Mouse (Mus musculus): Measurements from ENCODE around the gene Nav2.

- TF ChIP-seq POLR2A (IDR thresholded peaks at IDR 0.05; ENCODE audit: insufficient read depth, low read depth, low read length) (no peak), EP300 (IDR thresholded peaks at IDR 0.05; ENCODE audit: insufficient read depth, low read depth, low read length) (no peak)
Observed at GRCm38 (mm10) chr7:49017794-49018193, 109.3 kb downstream of the Nav2 start.

Data from heart, adult 2 months (tissue).